Mouse (Mus musculus) heart, embryonic 13.5 days (tissue): ENCODE results near the gene Unc5c. TPM values are rescaled to one million over a fixed set of nuclear protein-coding genes. Genes with fewer than 3 reads are reported as not detected.

ENCODE experiments used
- ATAC-seq: fragments of 200-750 bp; cut with Nextera tagmentation; 2 replicates; pipeline ENCODE4 v1.8.0; 2017; ENCODE audit warnings: moderate TSS enrichment; ENCODE audit not compliant: insufficient number of reproducible peaks, low FRiP score, low TSS enrichment; ENCODE audit errors: extremely low read depth
- H3K27ac ChIP-seq: fragments of 300-500 bp; sonication (generic); replicated peaks from 2 replicates; pipeline ENCODE4 v1.5.1; 2015; ENCODE audit warnings: moderate library complexity, mild to moderate bottlenecking, inconsistent platforms
- H3K27me3 ChIP-seq: fragments of 300-500 bp; sonication (generic); replicated peaks from 2 replicates; pipeline ENCODE4 v1.6.1; 2015; ENCODE audit warnings: mild to moderate bottlenecking, inconsistent platforms
- H3K36me3 ChIP-seq: fragments of 300-500 bp; sonication (generic); 2 replicates; pipeline ENCODE4 v1.6.1; 2015; ENCODE audit warnings: mild to moderate bottlenecking, inconsistent platforms
- H3K4me1 ChIP-seq: fragments of 300-500 bp; sonication (generic); 2 replicates; pipeline ENCODE4 v1.6.1; 2015; ENCODE audit warnings: inconsistent platforms
- H3K4me2 ChIP-seq: fragments of 300-500 bp; sonication (generic); 2 replicates; pipeline ENCODE4 v1.6.1; 2015; ENCODE audit warnings: inconsistent platforms, mild to moderate bottlenecking, moderate library complexity
- H3K4me3 ChIP-seq: fragments of 300-500 bp; sonication (generic); 2 replicates; pipeline ENCODE4 v1.5.1; 2015; ENCODE audit warnings: moderate library complexity, mild to moderate bottlenecking, inconsistent platforms
- H3K9ac ChIP-seq: fragments of 300-500 bp; sonication (generic); 2 replicates; pipeline ENCODE4 v1.6.1; 2015; ENCODE audit warnings: inconsistent platforms, mild to moderate bottlenecking, moderate library complexity
- H3K9me3 ChIP-seq: fragments of 300-500 bp; sonication (generic); 2 replicates; pipeline ENCODE4 v1.6.1; 2016; ENCODE audit warnings: inconsistent platforms
- WGBS: fragments of 180-500 bp; shearing (Covaris S2); methylation state at CpG from one replicate; pipeline ENCODE4 v1.1.7; 2015; ENCODE audit warnings: mixed read lengths; 5-methylcytosine and 5-hydroxymethylcytosine counted together
- polyA plus RNA-seq: library from polyadenylated mRNA; unstranded; fragments of >200 nt; fragmentation: Nextera tagmentation; extraction: Ambion mirVana; gene quantifications from 2 replicates; pipeline ENCODE4 v1.2.1, GENCODE M21; 2015

Unc5c gene
- polyA plus RNA-seq, 1 experiment from 2014 or later: 4.8 TPM

DNA sequence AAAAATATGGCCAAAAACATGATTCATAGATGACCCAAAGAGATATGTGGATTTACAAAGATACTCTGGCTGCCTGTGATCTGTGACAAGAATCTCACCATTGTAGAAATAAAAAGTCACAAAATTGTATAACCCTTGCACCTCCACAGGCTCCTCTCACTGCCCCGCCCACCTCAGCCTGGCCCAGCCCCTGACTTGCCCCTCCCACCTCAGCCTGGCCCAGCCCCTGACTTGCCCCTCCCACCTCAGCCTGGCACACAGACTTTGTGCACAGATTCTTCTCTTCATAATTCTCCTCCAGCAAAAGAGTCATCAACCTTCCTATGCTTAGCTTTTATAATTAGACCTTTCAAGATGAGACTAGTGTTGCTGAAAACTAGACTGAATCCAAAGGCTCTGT lies 327.1 kb downstream of the Unc5c start:
- H3K4me2 ChIP-seq: no peak overlapping the region
- H3K36me3 ChIP-seq: no peaks in the 10 kb centered on the region
- H3K9me3 ChIP-seq: no peaks in the 10 kb centered on the region
- H3K27me3 ChIP-seq: no peaks in the 10 kb centered on the region
- no peak overlapping the region for H3K27ac ChIP-seq
- no peak overlapping the region for H3K4me3 ChIP-seq
- no peaks in the 10 kb centered on the region for H3K4me1 ChIP-seq
- ATAC-seq: no peak
- 70% methylated on average over 1 of the region's 1 CpGs for WGBS
- no peak overlapping the region for H3K9ac ChIP-seq

DNA sequence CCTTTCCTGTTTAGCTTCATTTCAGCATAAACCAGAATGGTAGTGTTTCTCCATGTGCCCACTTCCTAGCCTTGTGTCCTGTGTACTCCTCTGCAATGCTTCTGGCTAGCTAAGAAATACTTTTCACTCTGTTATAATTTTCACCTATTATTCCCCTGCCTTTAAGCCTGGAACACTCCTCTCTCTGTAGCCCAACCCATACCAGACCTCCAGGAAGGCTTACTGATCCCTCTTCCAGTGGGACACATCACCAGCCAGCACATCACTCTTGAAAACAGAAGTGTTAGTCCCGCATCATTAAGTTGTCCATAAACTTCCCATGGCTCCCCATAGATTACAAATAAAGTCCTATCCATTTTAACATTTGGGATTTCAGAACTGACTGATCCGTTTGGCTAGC lies 328.7 kb downstream of the Unc5c start:
- H3K27ac ChIP-seq: no peak overlapping the region
- no peaks in the 10 kb centered on the region for H3K36me3 ChIP-seq
- no peaks in the 10 kb centered on the region for H3K27me3 ChIP-seq
- H3K4me3 ChIP-seq: no peak overlapping the region
- no peaks in the 10 kb centered on the region for H3K4me1 ChIP-seq
- no peaks in the 10 kb centered on the region for H3K9me3 ChIP-seq
- WGBS: 75% methylated on average over 2 of the region's 2 CpGs
- ATAC-seq: no peak
- no peak overlapping the region for H3K4me2 ChIP-seq
- no peak overlapping the region for H3K9ac ChIP-seq

DNA sequence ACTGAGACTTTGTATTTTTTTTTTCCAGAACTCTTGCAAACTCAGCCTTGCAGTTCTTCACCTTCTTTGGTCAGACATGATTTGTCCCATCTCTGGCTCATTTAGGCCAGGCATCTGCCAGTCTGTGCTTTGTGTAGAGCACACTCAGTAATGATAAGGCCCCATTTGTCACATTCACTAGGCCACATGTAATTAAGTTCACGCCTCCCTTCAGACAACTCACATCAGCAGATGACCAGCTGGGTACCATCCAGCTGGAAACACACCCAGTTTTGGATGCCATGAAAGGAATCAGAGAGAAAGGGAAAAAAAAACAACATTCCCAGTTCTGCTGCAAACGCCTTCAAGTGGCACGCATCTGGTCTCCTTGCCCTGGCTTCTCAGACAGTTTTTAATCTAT lies 329.4 kb downstream of the Unc5c start:
- Histone ChIP-seq H3K36me3 (no peaks in the 10 kb centered on the region), H3K27ac (no peak overlapping the region), H3K4me2 (no peak overlapping the region), H3K9me3 (no peaks in the 10 kb centered on the region), H3K4me3 (no peak overlapping the region), H3K9ac (no peak overlapping the region), H3K4me1 (no peaks in the 10 kb centered on the region), H3K27me3 (no peaks in the 10 kb centered on the region)
- WGBS: 64% methylated on average over 3 of the region's 3 CpGs
- no peak for ATAC-seq

DNA sequence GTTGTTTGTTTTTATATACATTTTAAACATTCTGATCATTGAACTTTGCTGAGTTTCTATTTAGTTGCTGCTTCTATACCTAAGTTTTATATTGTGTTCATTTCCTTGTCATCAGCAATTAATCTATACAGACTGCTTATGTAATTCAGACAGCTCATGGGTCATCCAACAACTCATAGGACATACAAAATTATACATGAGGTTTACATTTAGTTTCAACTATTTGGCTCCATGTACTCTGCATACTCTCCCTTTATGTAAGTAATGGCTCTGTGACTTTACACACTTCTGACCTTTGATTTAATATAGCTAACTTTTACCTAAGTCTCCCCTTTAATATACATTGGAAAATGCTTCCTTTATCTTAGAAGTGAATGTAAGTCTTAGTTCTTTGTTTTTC lies 332.4 kb downstream of the Unc5c start:
- no peak overlapping the region for H3K4me3 ChIP-seq
- H3K36me3 ChIP-seq: no peaks in the 10 kb centered on the region
- no peak overlapping the region for H3K9ac ChIP-seq
- H3K9me3 ChIP-seq: no peaks in the 10 kb centered on the region
- no peaks in the 10 kb centered on the region for H3K4me1 ChIP-seq
- H3K4me2 ChIP-seq: no peak overlapping the region
- H3K27me3 ChIP-seq: no peaks in the 10 kb centered on the region
- ATAC-seq: no peak
- no peak overlapping the region for H3K27ac ChIP-seq

DNA sequence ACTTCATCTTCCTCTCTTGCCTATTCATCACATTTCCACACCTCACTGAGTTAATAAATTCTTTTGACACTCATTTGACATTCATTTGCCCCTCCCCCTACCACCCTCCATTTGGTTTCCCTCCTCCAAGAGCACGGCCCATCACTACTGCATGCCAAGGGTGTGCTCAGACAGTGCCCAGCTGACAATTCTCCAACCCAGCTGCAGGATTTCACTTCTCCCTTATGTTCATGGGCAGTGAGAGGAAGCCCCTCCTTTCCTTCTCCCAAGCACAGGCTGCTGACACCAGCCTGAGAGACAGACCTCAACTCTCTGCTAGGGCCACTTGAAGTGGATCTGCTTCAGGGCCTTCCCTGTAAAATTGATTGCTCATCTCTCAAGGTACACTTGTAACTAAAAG lies 332.8 kb downstream of the Unc5c start:
- Histone ChIP-seq H3K4me1 (no peaks in the 10 kb centered on the region), H3K36me3 (no peaks in the 10 kb centered on the region), H3K27me3 (no peaks in the 10 kb centered on the region), H3K9ac (no peak overlapping the region), H3K27ac (no peak overlapping the region), H3K4me2 (no peak overlapping the region), H3K9me3 (no peaks in the 10 kb centered on the region), H3K4me3 (no peak overlapping the region)
- ATAC-seq: no peak
- 52% methylated on average over 1 of the region's 1 CpGs for WGBS

DNA sequence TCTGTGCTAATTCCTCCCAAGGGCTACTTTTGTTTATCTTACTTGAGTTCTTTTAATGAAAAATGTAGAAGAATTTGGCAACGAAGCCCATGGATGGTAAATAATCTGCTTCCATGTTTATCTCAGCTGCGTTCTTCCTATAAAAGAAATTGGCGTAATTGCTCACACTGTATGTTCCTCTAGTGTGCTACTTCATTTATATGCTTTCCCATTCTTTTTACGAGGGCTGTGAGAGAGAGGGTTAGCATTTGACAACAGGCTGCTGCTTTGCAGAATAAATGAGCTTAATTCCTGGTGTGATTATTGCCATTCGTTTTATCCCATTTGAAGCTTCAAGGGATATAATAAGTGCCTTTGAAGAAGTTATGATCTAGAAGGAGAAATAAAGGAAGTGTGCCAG lies 339.1 kb downstream of the Unc5c start:
- ATAC-seq: no peak
- WGBS: 69% methylated on average over 5 of the region's 5 CpGs
- no peak overlapping the region for H3K4me3 ChIP-seq
- H3K27ac ChIP-seq: no peak overlapping the region
- H3K4me2 ChIP-seq: no peak overlapping the region
- no peaks in the 10 kb centered on the region for H3K4me1 ChIP-seq
- H3K9ac ChIP-seq: no peak overlapping the region
- no peaks in the 10 kb centered on the region for H3K9me3 ChIP-seq
- no peaks in the 10 kb centered on the region for H3K27me3 ChIP-seq
- no peaks in the 10 kb centered on the region for H3K36me3 ChIP-seq

DNA sequence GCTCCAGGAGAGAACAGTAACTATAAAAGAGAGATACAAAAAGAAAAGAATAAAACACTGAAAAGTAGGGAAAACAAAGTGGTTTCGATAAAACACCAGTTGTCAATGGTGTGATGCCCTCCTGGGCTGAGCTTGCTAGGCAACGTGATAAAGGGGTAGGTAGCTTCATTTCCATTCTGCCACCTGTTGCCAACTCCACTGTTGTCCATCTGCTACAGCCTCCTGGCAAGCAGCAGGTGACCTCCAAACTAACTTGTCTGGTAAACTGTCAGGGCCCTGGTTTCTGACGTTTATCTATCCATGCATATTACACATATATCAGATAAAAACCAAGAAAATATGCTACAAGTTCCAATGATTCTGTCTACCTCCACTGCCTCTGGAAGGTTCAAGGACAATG lies 344.6 kb downstream of the Unc5c start:
- Histone ChIP-seq H3K4me1 (no peaks in the 10 kb centered on the region), H3K4me2 (no peak overlapping the region), H3K27ac (no peak overlapping the region), H3K27me3 (no peaks in the 10 kb centered on the region), H3K9ac (no peak overlapping the region), H3K4me3 (no peak overlapping the region), H3K36me3 (no peaks in the 10 kb centered on the region), H3K9me3 (no peaks in the 10 kb centered on the region)
- no peak for ATAC-seq
- WGBS: 57% methylated on average over 3 of the region's 3 CpGs

DNA sequence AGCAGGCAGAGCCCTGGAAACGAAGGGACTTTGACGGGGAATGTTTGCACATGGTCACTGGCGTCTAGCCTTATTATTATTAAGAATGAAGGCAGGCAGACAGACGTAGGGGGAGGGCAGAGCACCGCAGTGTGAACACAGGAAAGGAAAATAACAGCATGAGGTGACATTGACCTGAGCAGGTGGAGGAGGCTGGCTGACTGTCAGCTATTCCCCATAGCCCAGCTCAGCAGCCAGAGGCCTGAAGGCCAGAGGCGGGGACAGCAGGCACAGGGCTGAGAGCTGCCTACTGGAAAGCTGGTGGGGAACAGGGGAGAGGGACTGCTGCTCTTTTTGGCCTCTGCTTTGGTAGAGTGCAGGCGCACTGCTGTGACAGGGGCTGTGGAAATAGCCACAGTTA lies 345.9 kb downstream of the Unc5c start:
- H3K36me3 ChIP-seq: no peaks in the 10 kb centered on the region
- H3K27me3 ChIP-seq: no peaks in the 10 kb centered on the region
- no peak overlapping the region for H3K9ac ChIP-seq
- no peak overlapping the region for H3K27ac ChIP-seq
- H3K9me3 ChIP-seq: no peaks in the 10 kb centered on the region
- WGBS: 53% methylated on average over 7 of the region's 7 CpGs
- no peak overlapping the region for H3K4me2 ChIP-seq
- ATAC-seq: no peak
- no peak overlapping the region for H3K4me3 ChIP-seq
- H3K4me1 ChIP-seq: no peaks in the 10 kb centered on the region

DNA sequence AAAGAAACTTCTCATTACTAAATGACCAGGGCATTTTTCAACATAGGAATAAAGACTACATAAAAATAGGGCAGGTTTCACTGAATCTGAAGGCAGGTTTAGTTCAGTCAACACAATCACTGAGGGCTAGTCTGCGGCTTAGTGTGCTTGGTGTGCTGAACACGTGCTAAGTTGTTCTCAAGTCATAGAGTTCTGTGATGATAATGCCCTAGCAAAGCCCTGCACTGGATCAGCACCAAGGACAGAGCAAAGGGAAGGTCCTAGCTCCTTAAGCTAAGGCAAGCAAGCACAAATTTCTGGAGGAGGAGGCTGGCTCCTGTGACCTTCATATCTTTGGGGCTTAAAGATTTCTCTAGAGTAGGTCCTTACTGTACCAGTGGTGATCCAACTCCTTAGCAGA lies 346.3 kb downstream of the Unc5c start:
- no peaks in the 10 kb centered on the region for H3K27me3 ChIP-seq
- no peak for ATAC-seq
- no peaks in the 10 kb centered on the region for H3K4me1 ChIP-seq
- no peak overlapping the region for H3K27ac ChIP-seq
- 12% methylated on average over 2 of the region's 2 CpGs for WGBS
- H3K36me3 ChIP-seq: no peaks in the 10 kb centered on the region
- H3K4me3 ChIP-seq: no peak overlapping the region
- H3K9ac ChIP-seq: no peak overlapping the region
- no peaks in the 10 kb centered on the region for H3K9me3 ChIP-seq
- H3K4me2 ChIP-seq: no peak overlapping the region

DNA sequence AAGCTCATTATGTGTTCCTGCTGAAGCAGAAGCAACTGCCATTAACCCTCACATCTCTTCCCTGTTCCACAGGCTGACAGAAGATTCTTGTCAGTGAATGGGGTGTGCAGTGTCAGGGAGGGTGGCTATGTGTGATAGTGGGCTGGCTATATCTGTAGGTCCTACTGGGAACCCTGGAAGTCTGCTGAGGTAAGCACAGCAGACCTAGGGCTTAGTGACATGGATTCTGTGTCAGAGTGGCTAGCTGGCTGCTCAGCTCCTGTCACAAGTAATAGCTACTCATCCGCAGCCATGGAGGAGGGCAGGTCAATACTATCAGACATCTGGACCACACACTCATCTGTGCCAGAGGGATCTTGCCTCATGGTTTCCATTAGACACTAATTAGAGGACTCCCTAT lies 349.8 kb downstream of the Unc5c start:
- no peak overlapping the region for H3K9ac ChIP-seq
- 50% methylated on average over 1 of the region's 1 CpGs for WGBS
- no peaks in the 10 kb centered on the region for H3K9me3 ChIP-seq
- no peak overlapping the region for H3K27ac ChIP-seq
- H3K4me1 ChIP-seq: peaks cover 5% of the 10 kb centered on the region
- no peak for ATAC-seq
- no peaks in the 10 kb centered on the region for H3K27me3 ChIP-seq
- H3K4me2 ChIP-seq: no peak overlapping the region
- no peaks in the 10 kb centered on the region for H3K36me3 ChIP-seq
- H3K4me3 ChIP-seq: no peak overlapping the region

DNA sequence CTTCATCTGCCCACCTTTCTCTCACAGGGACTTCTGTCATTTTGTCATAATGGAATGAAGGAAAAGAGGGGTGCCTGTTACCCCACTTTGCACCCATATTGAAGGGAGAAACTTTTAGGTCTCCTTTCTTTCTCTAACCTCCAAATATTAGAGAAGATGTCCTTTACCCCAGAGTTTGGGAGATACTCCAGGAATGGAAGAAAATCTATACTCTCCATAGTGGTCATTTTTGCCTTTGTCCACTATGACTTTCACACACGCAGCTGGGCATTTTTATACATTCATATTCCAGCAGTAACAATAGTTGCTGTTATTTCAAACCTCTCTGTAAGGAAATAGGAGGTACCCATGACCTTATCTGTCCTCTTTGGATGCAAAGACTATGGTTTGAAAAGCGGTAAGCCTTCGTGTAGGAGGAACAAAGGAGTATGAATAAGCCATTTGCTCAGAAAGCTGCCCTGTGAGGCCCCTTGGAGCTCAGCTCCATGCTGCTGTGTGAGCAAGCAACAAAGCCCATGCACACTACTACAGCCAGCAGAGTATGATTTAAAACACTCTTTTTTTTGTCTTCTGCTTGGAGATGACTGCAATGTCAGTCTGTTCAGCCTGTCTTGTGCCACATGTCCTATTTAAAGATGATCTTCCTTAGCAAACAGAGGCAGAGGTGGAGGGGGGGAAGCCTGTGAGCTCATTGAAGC lies 353.7 kb downstream of the Unc5c start:
- Histone ChIP-seq H3K9me3 (no peaks in the 10 kb centered on the region), H3K27ac (no peak overlapping the region), H3K4me2 (peak overlapping the region; percentile 40; the same call in 1 of the 2 replicates), H3K4me1 (peaks cover 5% of the 10 kb centered on the region), H3K4me3 (no peak overlapping the region), H3K9ac (no peak overlapping the region), H3K36me3 (no peaks in the 10 kb centered on the region), H3K27me3 (no peaks in the 10 kb centered on the region)
- 44% methylated on average over 3 of the region's 3 CpGs for WGBS
- ATAC-seq: no peak

DNA sequence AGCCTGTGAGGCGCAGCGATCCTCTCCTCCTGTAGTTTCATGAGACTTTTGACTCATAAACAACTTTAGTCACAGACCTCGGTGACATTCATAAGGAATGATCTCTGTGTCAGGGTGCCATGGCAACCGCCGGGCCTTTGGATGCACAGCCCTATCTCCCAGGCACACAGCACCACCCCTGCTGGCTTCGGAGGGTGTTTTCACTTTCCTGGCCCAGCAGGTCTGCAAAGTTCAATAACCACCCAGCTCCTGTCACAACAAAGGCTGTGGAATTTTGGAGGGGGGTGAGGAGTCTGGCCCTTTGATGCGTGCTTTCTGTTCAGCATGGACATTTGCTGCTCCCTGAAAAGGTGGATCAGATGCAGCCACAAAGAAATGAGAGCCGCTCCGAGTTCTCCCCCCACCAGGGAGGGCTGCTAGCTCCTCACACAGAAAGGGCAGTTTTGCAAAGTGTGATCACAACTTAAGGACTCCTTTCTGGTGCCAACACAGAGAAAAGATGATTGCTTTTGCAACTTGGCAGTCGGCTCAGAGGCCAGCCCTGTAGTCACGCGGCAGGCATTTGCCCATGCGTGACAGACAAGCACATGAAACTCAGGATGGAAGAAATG lies 354.4 kb downstream of the Unc5c start:
- 28% methylated on average over 13 of the region's 13 CpGs for WGBS
- Histone ChIP-seq H3K27me3 (no peaks in the 10 kb centered on the region), H3K27ac (no peak overlapping the region), H3K36me3 (no peaks in the 10 kb centered on the region), H3K4me3 (peak overlapping the region; percentile 9; the same call in 1 of the 2 replicates), H3K9me3 (no peaks in the 10 kb centered on the region), H3K4me2 (peak overlapping the region; percentile 40), H3K4me1 (peaks cover 5% of the 10 kb centered on the region), H3K9ac (no peak overlapping the region)
- ATAC-seq: no peak
